Mouse (Mus musculus) ovary, adult 18-20 months (tissue): Measurements from ENCODE around the gene Sco1.

ENCODE experiments used
- DNase-seq: peaks from one replicate; pipeline ENCODE4 v3.0.0; 2022; ENCODE audit warnings: low spot score, mixed read lengths

Sco1 gene

DNA sequence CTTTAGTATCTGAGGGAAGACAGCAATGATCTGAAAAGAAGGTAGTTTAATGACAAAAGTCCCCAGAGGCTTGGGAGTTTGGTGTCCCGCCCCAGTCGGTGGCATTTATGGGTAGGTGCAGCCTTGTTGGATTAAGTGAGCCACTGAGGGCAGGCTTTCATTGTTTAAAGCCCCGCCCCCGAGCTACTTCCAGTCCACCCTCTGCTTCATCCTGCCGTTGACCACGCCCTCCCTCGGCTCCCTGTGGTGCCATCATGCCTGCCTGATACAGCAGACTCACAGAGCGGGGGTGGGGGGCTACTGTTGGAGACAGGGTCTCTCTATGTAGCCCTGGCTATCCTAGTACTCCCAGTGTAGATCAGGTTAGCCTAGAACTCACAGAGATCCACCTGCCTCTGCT is 9.5 kb upstream of the Sco1 start:
- no peak for DNase-seq

DNA sequence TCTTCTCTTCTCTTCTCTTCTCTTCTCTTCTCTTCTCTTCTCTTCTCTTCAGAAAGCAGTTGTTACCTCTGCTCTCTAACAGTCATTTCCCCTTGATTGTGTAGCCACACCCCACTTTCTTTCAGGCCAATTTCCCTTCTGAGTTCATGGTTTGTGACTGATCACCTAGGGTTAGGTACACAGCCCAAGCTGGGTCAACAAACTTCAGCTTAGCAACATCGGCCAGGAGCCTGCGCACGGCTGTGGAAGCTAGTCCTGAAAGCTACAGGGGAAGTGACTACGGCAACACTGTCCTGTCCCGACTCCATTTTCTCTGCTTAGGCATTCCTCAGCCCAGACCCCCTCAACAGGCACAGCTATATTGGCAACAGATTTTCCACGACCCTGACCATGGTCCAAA is 7.5 kb upstream of the Sco1 start:
- DNase-seq = no peak

DNA sequence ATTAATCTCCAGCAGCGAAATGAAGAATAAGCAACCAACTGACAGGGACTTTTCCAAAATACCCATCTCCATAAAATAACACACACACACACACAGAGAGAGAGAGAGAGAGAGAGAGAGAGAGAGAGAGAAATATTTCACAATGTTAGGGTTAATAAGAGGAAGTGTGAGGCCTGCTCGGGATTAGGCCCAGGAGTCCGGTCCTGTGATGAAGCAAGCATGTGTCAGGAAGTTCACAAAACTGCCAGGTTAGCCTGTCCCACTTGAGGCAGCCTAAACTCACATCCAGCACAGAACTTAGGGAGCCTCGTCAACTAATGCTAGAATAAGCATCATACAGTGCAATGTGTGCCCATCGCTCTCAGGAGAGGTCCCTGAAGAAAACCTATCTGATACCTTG is 5.3 kb upstream of the Sco1 start:
- no peak for DNase-seq

DNA sequence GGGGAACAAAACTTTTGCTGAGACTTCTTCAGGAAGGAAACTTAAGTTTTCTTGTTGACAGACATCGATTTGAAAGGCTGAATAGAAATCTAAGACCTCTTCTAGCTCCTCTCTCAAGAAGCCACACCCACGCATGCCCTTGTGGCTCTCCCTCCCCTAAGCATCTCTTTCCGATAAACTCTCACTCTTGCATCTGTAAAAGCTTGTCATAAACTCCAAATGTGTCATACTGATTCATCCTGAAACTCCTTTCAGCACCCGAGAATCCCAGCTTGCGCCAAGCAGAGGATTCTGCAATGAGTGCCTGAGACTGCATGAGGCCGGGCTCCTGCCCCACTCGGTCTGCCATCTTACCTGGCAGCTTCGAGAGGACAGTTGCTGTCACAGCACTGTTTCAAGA is 4.0 kb upstream of the Sco1 start:
- no peak for DNase-seq

DNA sequence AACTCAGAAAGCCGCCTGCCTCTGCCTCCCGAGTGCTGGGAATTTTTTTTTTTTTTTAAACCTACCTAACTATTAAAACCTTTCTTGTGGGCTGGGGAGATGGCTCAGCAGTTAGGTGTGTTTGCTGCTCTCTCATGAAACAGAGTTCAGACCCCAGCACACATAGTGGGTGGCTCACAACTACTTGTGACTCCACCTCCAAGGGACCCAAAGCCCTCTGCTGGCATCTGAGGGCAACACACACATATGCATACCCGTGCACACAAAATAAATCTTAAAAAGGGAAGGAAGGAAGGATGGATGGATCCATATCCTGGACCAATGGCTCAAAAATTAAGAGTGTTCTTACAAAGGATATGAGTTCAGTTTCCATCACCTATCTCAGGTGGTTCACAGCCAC is 3.2 kb upstream of the Sco1 start:
- DNase-seq = no peak

DNA sequence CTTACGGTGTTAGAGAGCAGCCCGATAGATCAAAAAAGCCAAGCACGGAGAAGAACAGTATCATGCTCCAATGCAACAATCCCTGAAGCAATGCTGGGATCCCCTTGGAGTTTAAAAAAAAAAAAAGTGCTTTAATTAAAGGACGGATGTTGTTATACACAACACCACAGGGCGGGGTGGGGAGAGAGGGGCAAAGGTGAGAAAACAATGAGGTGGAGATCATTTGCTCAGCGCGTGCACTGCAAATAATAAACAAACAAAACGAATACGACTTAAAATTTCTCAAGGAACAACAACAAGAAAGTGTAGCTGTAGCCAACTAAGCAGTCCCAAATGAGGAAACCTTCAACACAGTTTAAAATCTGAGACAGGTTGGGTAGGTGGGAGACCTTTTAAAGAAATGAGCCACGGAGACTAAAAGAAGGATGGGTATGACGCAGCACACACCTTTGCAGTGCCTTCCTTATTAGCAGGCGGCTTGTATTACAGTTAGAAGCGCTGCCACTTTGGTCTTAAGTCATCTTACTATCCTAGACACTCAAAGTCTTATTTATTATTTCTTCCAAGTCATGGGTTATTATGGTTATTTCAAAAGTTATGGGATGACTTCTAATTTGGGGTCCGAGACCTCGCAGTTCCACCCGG is 672 bp upstream of the Sco1 start:
- DNase-seq = no peak

DNA sequence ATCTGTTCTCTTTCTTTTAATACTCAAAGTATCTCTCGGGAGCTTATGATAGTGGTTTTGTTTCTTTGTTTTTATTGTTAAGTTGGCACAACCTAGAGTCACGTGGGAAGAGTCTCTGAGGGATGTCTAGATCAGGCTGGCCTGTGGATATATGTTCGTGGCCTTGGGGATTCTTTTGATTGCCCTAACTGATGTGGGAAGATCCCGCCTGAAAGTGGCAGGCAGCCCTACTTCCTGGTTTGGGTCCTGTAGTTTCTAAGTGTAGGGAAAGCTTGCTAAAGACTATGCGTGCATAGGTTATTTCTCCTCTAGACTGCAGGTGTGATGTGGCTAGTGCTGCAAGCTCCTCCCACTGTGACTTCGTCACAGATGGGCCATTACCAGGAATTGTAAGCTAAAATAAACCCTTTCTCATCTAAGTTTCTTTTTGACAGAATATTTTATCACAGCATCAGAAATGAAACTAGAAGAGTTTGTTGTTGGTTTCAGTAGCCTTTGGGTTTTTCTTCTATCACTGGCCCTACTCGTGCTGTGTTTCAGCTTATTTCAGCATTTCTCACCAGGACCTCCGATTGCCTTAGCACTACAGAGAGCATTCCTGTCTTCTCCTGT is 2.4 kb downstream of the Sco1 start:
- DNase-seq = no peak

DNA sequence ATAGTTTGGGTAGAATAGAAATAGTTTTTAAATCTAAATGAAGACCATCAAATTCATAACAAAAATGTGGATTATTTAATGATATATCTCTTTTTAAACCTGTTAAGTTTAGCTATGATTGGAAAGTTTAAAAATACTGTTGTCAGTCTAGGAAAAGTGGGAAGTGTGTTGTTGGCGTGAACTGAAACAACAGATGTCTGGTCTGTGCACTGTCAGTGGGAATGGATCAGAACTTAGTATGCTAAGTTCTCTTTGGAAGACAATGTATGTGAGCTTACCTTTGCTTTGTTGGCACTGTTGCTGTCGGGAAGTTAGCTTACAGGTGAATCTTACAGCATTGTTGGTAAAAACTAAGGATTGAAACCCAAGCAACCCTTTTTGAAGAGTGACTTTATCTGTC is 8.8 kb downstream of the Sco1 start:
- no peak for DNase-seq

DNA sequence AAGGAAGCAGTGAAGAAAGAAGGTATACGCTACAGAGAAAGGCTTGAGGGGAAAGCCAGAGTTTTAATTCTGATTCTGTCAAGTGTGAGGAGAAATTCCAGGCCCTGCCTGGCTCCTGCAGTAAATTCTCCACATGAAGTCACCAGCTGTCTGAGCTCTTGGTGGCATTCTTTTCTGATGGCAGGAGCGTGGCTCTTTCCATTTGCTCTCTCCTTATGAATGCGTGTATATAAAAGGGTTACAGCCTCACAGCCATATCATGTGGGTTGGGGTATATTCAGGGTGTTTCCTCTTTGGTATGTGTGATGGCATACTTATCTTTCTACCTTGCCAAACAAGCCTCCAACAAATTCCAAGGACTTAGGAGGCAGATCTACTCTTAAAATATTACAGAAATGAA is 10.3 kb downstream of the Sco1 start:
- no peak for DNase-seq

DNA sequence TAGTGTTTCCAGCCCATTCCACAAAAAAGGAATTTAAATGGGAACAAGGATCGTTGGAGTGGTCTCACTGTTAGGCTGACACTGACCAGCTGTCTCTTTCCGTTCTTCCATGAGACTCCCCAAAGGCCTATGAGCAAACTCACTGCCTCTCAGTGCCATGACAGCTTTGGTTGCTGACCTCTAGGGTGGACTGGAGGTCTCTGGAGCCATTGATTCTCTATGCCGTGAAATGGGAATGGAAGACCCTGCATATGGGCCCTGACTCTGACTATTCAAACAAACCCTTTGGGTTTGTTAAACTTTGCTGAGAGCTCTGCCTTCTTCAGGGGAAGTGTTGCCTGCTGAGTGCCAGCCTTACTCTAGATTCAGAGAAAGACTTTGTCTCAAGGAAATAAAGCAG is 15.3 kb downstream of the Sco1 start:
- no peak for DNase-seq

DNA sequence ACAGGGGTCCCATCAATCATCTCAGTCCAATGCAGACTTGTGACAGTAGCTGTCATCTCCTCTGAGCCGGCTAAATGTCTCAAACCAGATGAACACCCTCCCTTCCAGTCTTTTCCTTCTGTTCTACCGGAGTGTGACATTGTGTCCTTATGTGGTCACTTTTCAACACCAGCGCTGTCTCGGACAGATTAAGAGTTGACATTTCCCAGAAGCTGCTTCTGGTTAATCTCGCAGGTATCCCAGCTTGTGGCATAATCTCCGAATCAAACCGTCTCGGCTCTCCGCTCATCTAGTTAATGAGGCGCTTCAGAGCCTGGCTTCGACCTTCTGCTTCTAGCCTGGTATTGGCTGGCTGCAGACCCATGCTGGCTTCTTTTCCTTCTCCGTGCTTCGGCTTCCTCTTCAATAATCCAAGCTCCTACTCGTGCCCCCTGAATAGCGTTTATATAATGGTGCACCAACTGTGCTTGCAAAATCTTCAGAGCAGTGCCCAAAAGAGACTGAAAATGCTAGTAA is 20.2 kb downstream of the Sco1 start:
- no peak for DNase-seq

DNA sequence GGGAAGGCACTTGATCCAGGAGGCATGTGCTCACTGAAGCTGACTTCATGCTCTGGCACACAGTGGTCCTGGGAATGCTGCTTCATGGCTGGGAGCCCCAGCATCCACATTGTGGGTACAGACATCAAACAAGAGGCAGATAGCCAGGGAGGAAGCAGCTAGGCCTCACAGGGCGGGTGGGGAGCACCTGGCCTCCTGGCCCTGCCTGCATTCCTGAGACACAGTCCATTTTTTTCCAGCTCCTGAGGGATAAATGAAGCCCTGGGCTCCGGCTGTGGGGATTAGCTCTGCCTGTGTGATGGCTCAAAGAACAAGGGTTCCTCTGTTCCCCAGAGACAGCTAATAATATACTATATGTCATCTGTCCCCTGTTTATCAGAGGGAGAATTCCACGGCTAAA is 22.6 kb downstream of the Sco1 start:
- no peak for DNase-seq

DNA sequence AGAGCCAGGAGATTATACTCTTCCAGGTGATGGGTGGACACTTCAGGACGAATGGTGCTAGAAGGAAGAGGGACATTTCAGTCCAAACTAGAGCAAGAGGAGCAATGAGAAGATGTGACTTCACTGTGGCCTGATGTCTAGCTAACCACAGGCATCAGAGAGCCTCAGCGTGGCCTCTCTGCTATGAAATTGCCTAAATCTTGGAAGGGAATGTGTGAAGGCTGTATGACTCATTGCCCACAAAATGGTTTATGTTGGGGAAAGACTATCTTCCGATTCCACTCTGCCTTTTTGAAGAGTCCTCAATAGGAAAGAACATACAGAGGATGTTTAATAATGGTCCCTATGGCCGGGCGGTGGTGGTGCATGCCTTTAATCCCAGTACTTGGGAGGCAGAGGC is 24.3 kb downstream of the Sco1 start:
- no peak for DNase-seq

DNA sequence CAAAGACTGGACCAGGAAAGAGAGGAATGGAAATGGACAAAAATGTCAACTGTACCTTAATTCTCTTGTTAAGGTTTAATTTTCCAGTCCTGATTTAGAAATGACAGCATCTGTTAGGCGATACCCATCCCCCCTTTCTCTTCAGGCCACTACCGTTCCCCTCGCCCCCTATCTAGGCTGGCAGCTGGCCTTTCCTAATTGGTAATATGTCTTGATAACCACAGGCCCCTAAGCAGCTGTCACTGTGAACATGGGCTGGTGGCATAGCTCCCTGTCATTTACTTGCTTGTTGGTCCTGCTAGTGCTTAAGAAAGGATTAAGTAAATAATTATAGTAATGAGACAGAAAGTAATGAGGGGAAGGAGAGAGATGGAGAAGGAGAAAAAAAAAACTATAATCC is 25.0 kb downstream of the Sco1 start:
- no peak for DNase-seq

DNA sequence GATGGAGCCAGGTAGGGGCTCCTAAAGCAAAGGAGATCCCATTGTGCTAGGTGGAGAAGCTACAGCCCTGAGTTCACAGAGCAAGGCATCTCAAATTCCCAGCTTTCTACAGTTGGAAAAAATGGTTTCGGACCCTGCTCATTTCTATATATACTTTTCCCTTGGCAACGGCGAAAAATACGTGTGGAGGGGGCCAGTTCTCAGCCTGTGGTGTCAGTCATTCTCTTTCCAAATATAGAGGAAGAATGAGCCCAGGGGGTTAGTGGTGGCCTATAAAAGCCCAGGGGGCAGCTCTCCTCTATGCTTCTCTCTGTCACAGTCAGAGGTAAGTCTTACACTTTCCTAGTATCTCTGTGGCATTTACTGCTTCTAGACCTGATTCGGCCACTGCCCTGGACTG is 25.5 kb downstream of the Sco1 start, which contains the start of gene Myh3:
Gene Myh3, plus strand, starts transcription at position 301 of the 400 bp plus-strand sequence.
- DNase-seq = no peak

DNA sequence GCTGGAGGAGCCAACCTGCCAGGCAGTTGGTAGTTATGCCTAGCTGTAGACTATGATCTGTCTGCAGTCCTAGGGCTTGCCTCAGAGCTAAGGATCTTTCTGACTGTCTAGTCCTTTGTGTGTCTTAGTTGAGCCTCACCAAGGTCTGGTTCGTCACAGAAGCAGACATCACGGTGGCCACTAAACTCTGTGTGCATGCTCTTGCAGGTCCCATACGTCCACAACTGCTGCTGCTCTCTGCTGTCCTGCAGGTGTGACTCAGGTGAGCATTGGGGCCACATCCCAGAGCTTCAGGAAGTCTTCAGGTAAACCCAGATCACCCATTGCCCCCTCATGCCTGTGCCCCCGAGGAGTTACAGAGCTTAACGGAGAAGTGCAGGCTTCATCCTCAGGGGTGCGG is 26.4 kb downstream of the Sco1 start:
- DNase-seq = no peak

DNA sequence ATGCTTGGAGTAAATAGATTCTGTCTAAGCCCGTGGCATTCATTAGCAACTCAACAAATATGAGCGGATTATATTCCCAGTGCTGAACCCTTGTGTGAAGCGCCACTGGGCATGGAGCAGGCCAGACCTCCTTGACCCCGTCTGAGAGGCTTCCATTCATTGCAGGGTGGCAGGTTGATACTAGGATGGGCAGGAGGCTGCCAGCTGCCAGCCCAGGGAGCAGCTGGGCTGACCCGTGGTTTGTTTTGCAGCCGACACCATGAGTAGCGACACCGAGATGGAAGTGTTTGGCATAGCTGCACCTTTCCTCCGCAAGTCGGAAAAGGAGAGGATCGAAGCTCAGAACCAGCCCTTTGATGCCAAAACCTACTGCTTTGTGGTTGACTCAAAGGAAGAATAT is 27.3 kb downstream of the Sco1 start:
- no peak for DNase-seq

DNA sequence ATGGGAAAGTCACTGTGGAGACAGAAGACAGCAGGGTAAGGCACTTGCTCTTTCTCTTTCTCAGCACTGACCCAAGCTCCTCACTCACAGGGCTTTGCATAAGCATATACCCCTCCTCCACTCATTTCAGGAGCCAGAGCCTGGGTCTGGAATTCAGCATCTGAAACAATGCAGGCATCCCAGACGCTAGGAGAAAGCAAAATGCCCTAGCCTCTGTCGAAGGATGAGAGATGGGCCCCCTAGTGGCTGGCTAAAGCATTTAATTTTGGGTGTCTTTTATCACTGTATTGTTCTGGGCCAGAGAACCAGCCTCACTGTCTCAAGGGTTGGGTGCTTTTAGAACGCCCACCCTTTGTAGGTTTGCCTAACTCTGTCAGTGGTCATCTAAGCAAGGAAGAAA is 27.7 kb downstream of the Sco1 start:
- no peak for DNase-seq

DNA sequence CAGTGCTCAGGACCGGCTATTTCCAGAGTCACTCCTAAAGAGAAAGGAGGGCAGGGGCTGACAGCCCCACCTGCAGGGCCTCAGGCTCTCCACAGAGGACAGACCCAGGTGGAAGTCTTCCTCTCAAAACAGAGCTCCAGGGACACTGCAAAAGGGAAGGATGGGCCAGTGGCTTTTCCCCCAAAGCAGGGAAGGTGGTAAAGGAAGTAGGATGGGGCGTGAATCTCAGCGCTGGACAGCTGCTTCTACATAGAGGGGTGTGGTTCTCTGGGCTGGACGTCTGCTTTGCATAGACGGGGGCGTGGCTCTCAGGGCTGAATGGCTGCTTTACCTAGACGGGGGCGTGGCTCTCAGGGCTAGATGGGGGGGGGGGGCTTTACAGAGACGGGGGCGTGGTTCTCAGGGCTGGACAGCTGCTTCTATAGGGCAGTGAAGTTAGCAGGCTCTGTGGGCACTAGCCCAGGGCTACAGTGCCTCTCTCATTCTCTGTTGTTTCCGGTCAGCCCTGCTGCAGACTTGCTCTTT is 28.7 kb downstream of the Sco1 start:
- peak; percentile 30 for DNase-seq

DNA sequence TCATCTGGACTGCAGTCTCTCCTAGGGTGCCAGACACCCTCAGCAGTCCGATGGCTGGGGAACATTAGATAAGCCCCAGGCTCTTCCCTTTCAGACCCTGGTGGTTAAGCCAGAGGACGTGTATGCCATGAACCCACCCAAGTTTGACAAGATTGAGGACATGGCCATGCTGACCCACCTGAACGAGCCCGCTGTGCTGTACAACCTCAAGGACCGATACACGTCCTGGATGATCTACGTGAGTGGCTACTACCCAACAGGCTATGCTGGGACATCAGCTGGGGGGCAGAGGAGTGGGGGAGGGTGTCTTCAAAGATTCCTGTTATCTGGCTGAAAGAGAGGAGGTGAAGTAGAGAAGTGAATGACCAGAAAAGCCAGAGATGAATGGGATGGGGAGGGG is 29.7 kb downstream of the Sco1 start:
- no peak for DNase-seq

DNA sequence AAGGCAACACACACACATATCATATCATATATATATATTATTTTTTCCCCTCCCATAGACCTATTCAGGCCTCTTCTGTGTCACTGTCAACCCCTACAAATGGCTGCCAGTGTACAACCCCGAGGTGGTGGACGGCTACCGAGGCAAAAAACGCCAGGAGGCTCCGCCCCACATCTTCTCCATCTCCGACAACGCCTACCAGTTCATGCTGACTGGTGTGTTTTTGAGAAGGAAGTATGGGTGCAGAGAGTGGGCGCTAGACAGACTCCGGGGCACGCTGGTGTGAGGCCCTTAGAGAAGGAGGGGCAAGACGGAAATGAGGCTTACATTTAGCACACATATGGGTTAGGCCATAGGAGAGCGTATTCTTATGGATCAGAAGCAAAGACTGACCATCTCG is 30.3 kb downstream of the Sco1 start:
- DNase-seq = no peak

DNA sequence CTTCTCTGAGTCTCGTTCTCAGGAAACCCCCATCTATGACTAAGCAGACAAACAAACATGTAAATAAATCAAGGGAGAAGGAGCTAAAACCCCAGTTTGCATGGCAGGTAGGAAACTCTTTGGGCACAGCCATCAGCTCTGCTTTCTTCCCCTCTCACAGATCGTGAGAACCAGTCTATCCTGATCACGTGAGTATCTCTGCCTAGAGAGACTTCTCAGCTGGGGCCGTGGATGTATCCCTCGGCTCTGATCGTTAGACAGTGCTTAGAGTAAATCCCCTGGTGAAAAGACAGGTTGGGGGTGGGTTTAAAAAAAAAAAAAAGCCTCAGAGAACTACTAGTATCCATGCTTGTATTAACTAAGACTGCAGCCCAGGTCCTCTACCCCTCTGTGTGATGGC is 30.8 kb downstream of the Sco1 start:
- no peak for DNase-seq

DNA sequence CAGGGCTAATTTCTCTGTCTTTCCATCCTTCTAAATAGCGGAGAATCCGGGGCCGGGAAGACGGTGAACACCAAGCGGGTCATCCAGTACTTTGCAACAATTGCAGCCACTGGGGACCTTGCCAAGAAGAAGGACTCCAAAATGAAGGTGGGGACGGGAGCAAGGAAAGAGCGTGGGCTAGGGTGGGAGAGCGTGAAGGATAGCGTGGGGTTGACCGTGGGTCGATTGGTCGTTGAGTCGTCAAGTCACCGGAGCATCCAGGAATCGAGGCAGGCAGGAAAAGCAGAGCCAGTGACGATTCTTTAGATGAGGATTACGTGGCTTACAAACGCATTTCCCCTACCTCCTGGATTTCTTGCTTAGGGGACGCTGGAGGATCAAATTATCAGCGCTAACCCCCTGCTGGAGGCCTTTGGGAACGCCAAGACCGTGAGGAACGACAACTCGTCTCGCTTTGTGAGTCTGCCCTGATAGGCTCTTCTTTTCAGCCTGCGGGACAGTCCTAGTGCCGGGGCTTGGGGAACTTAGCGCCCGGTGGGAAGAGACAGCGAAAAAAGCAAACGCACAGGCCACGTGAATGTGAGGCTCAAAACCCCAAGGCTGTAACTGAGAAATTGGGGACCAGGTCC is 31.4 kb downstream of the Sco1 start:
- DNase-seq = no peak
